In genomic region chr7:80803173-80803872, GRCm38 (mm10) we compare ENCODE assay signal across 8 mouse cellular contexts. TPM values are rescaled to one million over a fixed set of nuclear protein-coding genes. Genes with fewer than 3 reads are reported as not detected.
A peak's percentile ranks its signal among the peaks of the same experiment; 100 is the strongest.
DNase-seq lines count a peak whose midpoint lies in the region; ATAC-seq lines count a peak whose summit lies in the region.

No protein-coding gene starts in this region.

- peak overlapping the region; percentile 81 for H3K27ac ChIP-seq in embryonic facial prominence, embryonic 10.5 days (replicated peaks)
- H3K27ac ChIP-seq in intestine, embryonic 16.5 days (ENCODE audit: low read length) = peak overlapping the region; percentile 97
- H3K27ac ChIP-seq in midbrain, embryonic 10.5 days (replicated peaks) = peak overlapping the region; percentile 86

- peak overlapping the region; percentile 75 for H3K4me2 ChIP-seq in intestine, embryonic 16.5 days (ENCODE audit: low read depth, low read length)

- peak; percentile 97 for DNase-seq in 3134 (ENCODE audit: extremely low read depth, insufficient read length, low spot score)
- DNase-seq in adrenal gland, postnatal 14 days = peak; percentile 98
- DNase-seq in embryonic facial prominence, embryonic 10.5 days (ENCODE audit: low spot score) = peak; percentile 98
- peak; percentile 89 to 96 for DNase-seq in gastrocnemius, postnatal 4 days (ENCODE audit: low spot score in 2 of 2)
- DNase-seq in left cerebral cortex, postnatal 36 days (ENCODE audit: low spot score in 2 of 2) = peak; percentile 86 to 91
- DNase-seq in midbrain, embryonic 10.5 days (ENCODE audit: low spot score) = peak; percentile 96
- peak; percentile 98 for DNase-seq in skeletal muscle tissue, adult 2 months (ENCODE audit: low read depth, low spot score)

- under 1% methylated on average over 47 of the region's 47 CpGs for WGBS in embryonic facial prominence, embryonic 10.5 days
- WGBS in intestine, embryonic 16.5 days = under 1% methylated on average over 47 of the region's 47 CpGs
- under 1% methylated on average over 47 of the region's 47 CpGs for WGBS in midbrain, embryonic 10.5 days

- peak; percentile 98 for ATAC-seq in intestine, embryonic 16.5 days

- H3K27me3 ChIP-seq in embryonic facial prominence, embryonic 10.5 days (replicated peaks; ENCODE audit: low read depth, poor library complexity, severe bottlenecking) = peaks cover 21% of the 10 kb centered on the region
- no peaks in the 10 kb centered on the region for H3K27me3 ChIP-seq in intestine, embryonic 16.5 days (replicated peaks; ENCODE audit: control insufficient read depth, insufficient read depth, low read length)
- H3K27me3 ChIP-seq in midbrain, embryonic 10.5 days (ENCODE audit: low read depth, poor library complexity, severe bottlenecking) = peaks cover 20% of the 10 kb centered on the region

- peak overlapping the region; percentile 91 for H3K9ac ChIP-seq in intestine, embryonic 16.5 days (ENCODE audit: low read depth, low read length)

- peak overlapping the region; percentile 71 for H3K4me3 ChIP-seq in embryonic facial prominence, embryonic 10.5 days
- H3K4me3 ChIP-seq in intestine, embryonic 16.5 days (ENCODE audit: low read length) = peak overlapping the region; percentile 94
- H3K4me3 ChIP-seq in midbrain, embryonic 10.5 days = peak overlapping the region; percentile 93

- peaks cover 14% of the 10 kb centered on the region for H3K36me3 ChIP-seq in embryonic facial prominence, embryonic 10.5 days (replicated peaks)
- no peaks in the 10 kb centered on the region for H3K36me3 ChIP-seq in intestine, embryonic 16.5 days (ENCODE audit: control insufficient read depth, insufficient read depth, low read length)
- H3K36me3 ChIP-seq in midbrain, embryonic 10.5 days = peaks cover 15% of the 10 kb centered on the region

- intact Hi-C loops in left cerebral cortex, postnatal 36 days (cut with DNase I) = loop anchor here (2.0 to 10.0 kb wide), 2 partner anchors 37 to 59 kb away; no protein-coding TSS in a partner anchor

- H3K9me3 ChIP-seq in embryonic facial prominence, embryonic 10.5 days = no peaks in the 10 kb centered on the region
- H3K9me3 ChIP-seq in intestine, embryonic 16.5 days (ENCODE audit: control insufficient read depth, low read length) = no peaks in the 10 kb centered on the region
- no peaks in the 10 kb centered on the region for H3K9me3 ChIP-seq in midbrain, embryonic 10.5 days (replicated peaks)

- peaks cover 18% of the 10 kb centered on the region for H3K4me1 ChIP-seq in embryonic facial prominence, embryonic 10.5 days
- H3K4me1 ChIP-seq in intestine, embryonic 16.5 days (ENCODE audit: control insufficient read depth, insufficient read depth, low read length) = peaks cover 15% of the 10 kb centered on the region
- peaks cover 17% of the 10 kb centered on the region for H3K4me1 ChIP-seq in midbrain, embryonic 10.5 days

RNA-seq across cellular contexts. Expression of gene Iqgap1, which starts 22.5 kb away (rescaled TPM):
- 70.0 and 95.3 TPM in 2 replicates for total RNA-seq in adrenal gland, postnatal 14 days (2021)
- polyA plus RNA-seq in embryonic facial prominence, embryonic 10.5 days (2016; fragmentation: Nextera tagmentation; extraction: Ambion mirVana) = 29.2 and 29.3 TPM in 2 replicates
- total RNA-seq in gastrocnemius, postnatal 4 days (2021) = 10 to 100 TPM; 80.1 to 83.1 TPM
- 64.3 and 66.2 TPM in 2 replicates for polyA plus RNA-seq in intestine, embryonic 16.5 days (2015; fragmentation: Nextera tagmentation; extraction: Ambion mirVana)
- total RNA-seq in left cerebral cortex, postnatal 36 days (2021) = 10 to 100 TPM; 18.5 to 26.9 TPM
- polyA plus RNA-seq in midbrain, embryonic 10.5 days (2016; fragmentation: Nextera tagmentation; extraction: Ambion mirVana) = 23.7 and 27.1 TPM in 2 replicates

RNA-seq across cellular contexts. Expression of gene Zscan2, which starts 57.4 kb away (rescaled TPM):
- total RNA-seq in adrenal gland, postnatal 14 days (2021) = 4.9 and 8.3 TPM in 2 replicates
- 3.0 and 3.5 TPM in 2 replicates for polyA plus RNA-seq in embryonic facial prominence, embryonic 10.5 days (2016; fragmentation: Nextera tagmentation; extraction: Ambion mirVana)
- 1 to 10 TPM; 5.5 TPM for total RNA-seq in gastrocnemius, postnatal 4 days (2021)
- 1.4 TPM in 2 replicates for polyA plus RNA-seq in intestine, embryonic 16.5 days (2015; fragmentation: Nextera tagmentation; extraction: Ambion mirVana)
- 10 to 100 TPM; 13.4 to 15.2 TPM for total RNA-seq in left cerebral cortex, postnatal 36 days (2021)
- 2.5 and 2.9 TPM in 2 replicates for polyA plus RNA-seq in midbrain, embryonic 10.5 days (2016; fragmentation: Nextera tagmentation; extraction: Ambion mirVana)

Comparison
In these comparisons a context has a peak if more than half of its experiments do, and no peak if none do; other contexts are left out.
1. Peak in every context shown above with its lines: DNase-seq, ATAC-seq, H3K4me3 ChIP-seq and H3K27ac ChIP-seq.